Mouse (Mus musculus): ENCODE measurements at regions not wholly inside any gene's neighbourhood (a gene's known extent, or its start where the extent isn't known, plus 50 kb on each side); places are given as distances from the start of the nearest gene placed in this dataset.

- TF ChIP-seq CTCF (conservative IDR thresholded peaks at IDR 0.05; ENCODE audit: insufficient read depth, insufficient read length, low read depth, low read length) (no peak), POLR2A (IDR thresholded peaks at IDR 0.05; ENCODE audit: low read depth, low read length) (no peak)
Measured at GRCm38 (mm10) chr9:101691336-101691735, 170.3 kb upstream of the 9630041A04Rik start.
